Mouse (Mus musculus) G1E-ER4 (cell line): ENCODE data around the gene Rab40c. TPM values are rescaled to one million over a fixed set of nuclear protein-coding genes. Genes with fewer than 3 reads are reported as not detected.

Experiments used
- GATA1 ChIP-seq: IDR thresholded peaks from one replicate; pipeline ENCODE4 v1.8.0; 2012; ENCODE audit warnings: low read length, inconsistent platforms
- polyA plus RNA-seq: library from polyadenylated mRNA; stranded (reverse); fragments of >175 nt; gene quantifications from 2 replicates; pipeline ENCODE4 v1.2.3, GENCODE M21; 2012

The Rab40c gene
- polyA plus RNA-seq, 1 experiment: 12.9 TPM

DNA sequence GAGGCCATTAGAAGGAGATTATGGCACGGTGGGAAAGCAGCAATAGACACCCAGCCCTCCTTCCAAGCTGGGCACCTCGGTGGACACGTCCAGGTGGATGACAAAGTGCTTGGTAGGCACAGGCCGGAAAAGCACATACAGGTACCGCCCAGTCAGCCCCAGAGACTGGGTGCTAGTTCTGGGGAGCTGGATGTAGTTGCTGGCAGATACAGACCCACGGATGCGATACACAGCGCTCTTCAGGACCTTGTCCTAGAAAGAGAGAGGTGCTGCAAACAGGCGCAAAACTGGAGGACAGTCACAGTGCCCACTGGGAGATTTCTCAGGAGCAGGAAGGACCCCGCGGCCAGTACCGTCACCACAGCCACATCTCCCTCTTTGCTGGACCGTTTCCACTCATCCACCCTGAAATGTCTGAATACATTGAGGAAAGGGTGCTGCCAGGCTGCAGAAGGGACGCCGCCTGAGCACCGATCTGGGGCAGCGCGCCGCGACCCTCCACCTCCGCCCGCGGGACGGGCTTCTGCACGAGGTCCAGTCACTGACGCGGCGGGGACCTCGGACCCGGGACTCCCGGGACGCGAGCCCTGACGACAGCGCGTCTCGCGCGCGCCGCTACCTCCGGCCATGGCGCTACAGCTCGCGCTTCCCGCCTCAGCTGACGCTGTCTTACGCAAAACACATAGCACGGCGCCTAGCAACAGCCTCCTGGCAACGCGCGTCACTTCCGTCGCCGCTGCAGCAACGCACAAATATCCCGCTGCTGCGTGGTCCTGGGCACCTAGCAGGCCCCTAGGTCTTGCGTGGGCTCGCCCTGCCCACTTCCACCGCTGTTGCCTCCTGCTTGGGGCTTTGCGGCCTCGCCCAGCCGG lies 58.5 kb downstream of the Rab40c start, which contains the start of gene Wdr90:
Wdr90 (minus strand) TSS at position 670 of the 872 bp plus-strand sequence.
- no peak for TF ChIP-seq GATA1

DNA sequence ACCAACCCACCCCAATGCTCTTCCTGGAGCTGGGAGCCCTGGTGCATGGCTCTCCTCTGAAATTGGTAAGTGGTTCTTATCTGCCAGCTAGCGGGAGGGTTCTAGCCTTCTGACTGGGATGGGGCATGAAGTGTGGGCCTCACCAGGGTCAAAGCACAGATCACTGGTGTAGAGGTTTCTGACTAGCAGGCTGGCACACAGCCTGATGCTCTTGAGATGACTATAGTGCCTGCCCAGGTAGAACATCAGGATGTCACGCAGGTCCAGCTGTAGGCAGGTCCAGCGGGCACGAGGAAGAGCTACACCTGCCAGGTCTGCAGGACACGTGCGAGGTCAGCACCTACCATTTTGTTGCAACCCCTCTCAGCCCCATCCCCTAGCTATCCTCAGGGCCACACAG lies 59.3 kb downstream of the Rab40c start:
- no peak for TF ChIP-seq GATA1

- no peak for TF ChIP-seq GATA1
Measured at GRCm38 (mm10) chr17:25844396-25844901, 75.1 kb downstream of the Rab40c start, which contains the start of gene Rhot2. Gene Rhot2, minus strand, starts transcription at chr17:25844851.

DNA sequence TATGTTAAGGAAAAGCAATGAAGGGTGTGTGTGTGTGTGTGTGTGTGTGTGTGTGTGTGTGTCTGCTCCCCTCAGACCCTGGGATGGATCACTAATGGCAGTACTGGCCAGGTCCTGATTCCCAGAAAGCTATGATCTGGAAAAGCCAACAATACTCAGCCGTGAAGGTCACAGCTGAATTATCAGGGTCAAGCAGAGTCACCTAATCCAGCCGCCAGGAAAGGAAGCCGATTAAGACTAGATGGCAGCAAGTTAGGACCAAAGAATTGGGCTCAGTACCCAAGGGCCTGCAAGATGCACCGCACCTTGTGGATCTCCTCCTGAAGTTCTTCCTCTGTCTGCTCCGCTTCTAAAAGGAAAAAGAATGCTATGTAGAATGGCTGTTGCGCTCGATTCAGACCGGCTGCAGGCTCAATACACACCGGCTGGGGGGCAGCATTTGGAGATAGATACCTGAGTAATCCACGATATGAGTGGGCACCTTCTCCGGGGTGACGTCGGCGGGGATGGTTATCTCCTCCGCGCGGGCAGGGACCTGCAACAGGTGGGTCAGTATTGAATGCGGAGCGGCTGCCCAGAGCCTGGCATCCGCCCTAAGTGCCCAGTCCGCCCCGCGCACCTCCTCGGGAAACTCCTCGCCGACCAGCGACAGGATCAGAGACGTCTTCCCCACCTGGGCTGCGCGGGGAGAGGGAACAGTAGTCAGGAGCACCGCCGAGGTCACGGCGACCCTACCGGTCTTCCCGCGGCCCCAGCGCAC lies 75.7 kb downstream of the Rab40c start:
- no peak for TF ChIP-seq GATA1

GRCm38 (mm10) chr17:25843122-25843521 lies 76.4 kb downstream of the Rab40c start:
- TF ChIP-seq GATA1: no peak

- no peak for TF ChIP-seq GATA1
Measured at GRCm38 (mm10) chr17:25842509-25842908, 77.0 kb downstream of the Rab40c start.

DNA sequence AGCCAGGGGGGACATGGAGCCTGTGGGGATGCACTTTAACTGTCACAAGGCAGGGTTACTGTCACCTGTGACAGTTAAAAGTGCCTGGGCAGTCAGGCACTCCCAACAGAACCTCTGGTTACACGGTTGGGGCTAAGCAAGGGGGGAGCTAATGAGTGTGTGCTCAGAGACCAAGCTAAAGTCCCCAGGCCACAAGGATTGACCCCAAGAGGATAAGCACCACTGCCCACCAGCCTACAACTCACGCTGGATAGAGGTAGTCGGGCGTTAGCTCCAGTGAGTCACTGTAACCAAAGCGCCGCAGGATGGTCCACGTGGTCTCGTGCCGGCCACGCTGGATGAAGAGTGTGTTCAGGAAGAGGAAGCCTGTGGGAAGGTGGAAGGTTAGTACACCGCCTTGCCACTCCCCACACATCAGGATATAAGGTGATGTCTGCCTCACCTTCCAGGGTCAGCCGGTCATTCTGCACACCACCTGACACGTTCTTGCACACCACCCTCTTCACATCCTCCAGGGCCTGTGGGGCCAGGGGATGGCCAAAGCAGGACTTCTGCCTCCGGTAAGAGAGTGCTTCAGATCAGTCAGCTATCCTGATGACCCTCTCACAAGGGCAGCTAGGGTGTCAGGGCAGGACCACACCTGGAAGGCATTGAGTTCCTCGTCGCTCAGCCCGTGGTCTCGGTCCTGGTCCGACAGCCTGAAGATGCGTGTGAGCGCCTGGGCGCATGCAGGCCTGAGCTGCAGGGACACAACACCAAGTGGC lies 78.2 kb downstream of the Rab40c start, which contains the start of gene Gm20683:
Gm20683 (minus strand) TSS at position 647 of the 764 bp plus-strand sequence.
- TF ChIP-seq GATA1: no peak

DNA sequence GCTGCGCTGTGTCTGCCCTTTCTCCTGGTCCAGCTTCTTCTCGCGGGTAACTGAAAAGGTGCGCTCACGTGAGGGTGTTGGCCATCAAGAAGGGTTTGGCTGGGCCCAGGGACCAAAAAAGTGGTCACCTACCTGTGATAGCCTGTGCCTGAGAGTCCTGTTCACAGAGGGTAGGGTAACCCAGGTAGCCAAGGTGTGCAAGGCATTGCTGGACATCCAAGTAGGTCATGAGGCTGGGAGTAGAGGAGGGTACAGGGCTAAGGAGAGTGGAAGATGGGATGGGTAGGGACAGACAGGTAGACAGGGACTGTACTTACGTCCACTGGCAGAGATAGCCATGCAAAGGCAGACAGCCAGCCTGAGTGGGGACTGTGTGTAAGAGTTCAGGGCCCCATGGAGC lies 79.0 kb downstream of the Rab40c start:
- no peak for TF ChIP-seq GATA1

GRCm38 (mm10) chr17:25839455-25840235 lies 79.9 kb downstream of the Rab40c start:
- TF ChIP-seq GATA1: no peak

DNA sequence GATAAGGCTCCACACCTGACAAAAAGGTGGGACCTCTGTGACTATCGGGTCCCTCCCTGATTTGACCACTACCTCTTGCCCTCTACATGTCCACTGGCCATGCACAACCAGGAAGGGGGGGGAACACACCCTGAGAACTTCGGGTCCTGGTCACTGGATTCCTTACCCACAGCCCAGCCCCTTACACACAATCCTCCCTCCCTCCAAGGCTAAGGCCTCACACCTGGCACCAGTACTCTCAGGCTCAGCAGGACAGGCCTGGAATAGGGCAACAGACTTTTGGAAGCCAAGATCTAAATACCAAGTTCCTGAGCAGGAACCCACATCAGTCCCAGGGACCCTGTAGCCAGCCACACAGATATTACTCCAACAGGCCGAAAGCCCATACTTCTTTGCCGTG lies 80.6 kb downstream of the Rab40c start:
- no peak for TF ChIP-seq GATA1

DNA sequence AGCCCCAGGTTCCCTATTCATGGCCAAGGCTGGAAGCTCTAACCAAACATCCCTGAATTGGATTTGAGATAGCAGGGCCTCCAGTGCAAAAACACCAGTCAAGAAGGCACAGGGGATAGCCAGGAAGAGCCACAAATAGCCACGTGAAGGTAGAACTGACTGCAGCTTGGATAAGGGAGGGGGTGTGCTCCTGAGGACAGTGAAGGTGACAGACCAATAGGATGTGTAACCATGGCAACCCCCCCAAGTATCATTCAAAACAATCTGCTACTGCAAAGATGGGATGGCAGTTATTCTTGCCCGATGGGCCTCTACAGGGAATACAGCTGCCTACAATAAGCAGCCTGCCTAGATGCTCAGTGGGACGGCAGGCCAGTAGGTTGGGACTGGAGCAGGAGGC lies 82.0 kb downstream of the Rab40c start:
- TF ChIP-seq GATA1: no peak

DNA sequence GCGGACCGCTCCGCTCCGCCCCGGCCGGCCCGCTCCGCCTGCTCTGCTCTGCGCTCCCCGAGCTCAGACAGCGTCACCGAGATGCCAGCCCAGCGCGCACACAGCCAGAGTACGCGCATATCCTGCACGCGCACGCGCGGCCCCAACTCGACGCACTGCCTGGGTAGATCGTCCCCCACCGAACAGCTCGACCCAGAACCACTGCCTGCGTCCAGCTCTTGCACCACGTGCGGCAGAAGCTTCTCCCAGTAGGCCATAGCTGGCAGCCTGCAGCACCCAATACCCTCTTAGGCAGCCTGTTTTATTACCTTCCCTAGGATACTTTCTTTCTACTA lies 82.5 kb downstream of the Rab40c start, which contains the start of gene Rhbdl1:
Rhbdl1 (minus strand) TSS at position 220 of the 335 bp plus-strand sequence.
- TF ChIP-seq GATA1: no peak

- no peak for TF ChIP-seq GATA1
Measured at GRCm38 (mm10) chr17:25836397-25837075, 83.0 kb downstream of the Rab40c start.

DNA sequence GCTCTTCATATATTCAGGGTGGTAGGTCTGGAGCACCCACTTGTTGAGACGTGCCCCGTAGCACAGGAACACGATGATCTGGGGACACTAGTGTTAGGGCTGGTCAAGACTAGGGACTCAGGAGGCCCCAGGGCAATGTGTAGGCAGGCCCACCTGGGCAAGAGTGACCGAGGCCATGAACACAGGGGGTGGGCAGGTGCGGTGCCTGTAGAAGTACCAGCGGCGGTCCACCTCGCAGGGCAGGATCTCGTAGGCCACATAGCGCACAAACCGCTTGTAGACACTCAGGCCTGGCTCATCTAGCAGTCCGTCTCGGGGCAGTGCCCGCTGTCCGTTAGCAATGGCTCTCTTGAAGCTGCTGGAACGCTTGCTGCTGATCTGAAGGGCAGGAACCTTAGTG lies 83.7 kb downstream of the Rab40c start:
- no peak for TF ChIP-seq GATA1
